Mouse (Mus musculus) small intestine, adult 2 months (tissue): Measurements from ENCODE around the gene Slc18a2.

Source experiments
- CTCF ChIP-seq: fragments of 200-500 bp; IDR thresholded peaks from 2 replicates; pipeline ENCODE4 v1.5.1; 2012; ENCODE audit warnings: low read depth, mild to moderate bottlenecking, control low read depth, inconsistent platforms, low read length, moderate library complexity, mixed read lengths; ENCODE audit not compliant: insufficient replicate concordance, insufficient read length; ENCODE audit errors: extremely low read depth
- POLR2A ChIP-seq: fragments of 200-500 bp; IDR thresholded peaks from 2 replicates; pipeline ENCODE4 v1.6.1; 2012; ENCODE audit warnings: low read depth, mild to moderate bottlenecking, control low read depth, inconsistent platforms, low read length, moderate library complexity

DNA sequence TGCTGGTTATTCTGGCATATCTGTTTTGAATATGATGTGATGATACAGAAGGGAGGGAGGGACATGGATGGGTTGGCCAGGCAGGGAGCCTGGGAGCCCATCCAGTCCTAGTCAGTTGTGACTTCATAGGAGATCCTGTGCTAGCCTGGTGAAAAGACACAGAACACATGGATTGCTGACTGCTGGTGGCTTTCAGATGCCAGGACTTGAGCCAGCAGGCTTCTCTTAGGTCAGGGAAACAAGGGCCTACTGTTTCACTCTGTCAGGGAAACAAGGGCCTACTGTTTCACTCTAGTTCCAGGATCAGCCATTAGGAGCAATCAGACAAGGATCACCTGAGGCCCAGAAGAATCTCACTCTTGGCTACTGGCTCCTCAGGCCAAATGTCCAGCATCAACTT lies 20.1 kb downstream of the Slc18a2 start:
- no peak for TF ChIP-seq CTCF
- no peak for TF ChIP-seq POLR2A
